Mouse (Mus musculus): Measurements from ENCODE around the gene Gm19668. TPM values are rescaled to one million over a fixed set of nuclear protein-coding genes. Genes with fewer than 3 reads are reported as not detected.

Gm19668 gene
- not detected for polyA plus RNA-seq (2017; shearing (Covaris generic))

GRCm38 (mm10) chr10:77798921-77799508 lies at the start of gene Gm19668:
Gene Gm19668, minus strand, starts transcription at chr10:77799133.

GRCm38 (mm10) chr10:77846503-77846902 lies 47.6 kb upstream of the Gm19668 start, which contains the start of gene Gm36176:
Gene Gm36176, plus strand, starts transcription at chr10:77846803.

DNA sequence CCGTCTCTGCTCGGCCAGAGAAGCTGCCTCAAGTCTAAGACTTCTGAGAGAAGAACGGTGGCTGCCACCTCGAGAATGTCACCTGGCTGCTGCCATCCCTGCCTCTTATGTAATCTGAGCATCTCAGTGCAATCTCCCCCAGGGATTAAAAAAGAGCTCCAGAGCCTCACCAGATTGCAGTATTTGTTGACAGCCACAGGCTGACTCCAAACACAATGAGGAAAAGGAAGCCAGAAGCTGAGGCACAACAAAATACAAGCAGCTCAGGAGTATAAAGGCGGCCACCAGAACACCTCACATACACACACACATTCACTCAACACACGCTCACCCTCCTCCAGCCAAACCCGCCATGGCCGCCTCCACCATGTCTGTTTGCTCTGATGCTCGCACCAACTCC lies 36.7 kb upstream of the Gm19668 start, which contains the start of gene Krtap10-10:
TSS of gene Krtap10-10 (plus strand) at position 301 of the 400 bp plus-strand sequence.

DNA sequence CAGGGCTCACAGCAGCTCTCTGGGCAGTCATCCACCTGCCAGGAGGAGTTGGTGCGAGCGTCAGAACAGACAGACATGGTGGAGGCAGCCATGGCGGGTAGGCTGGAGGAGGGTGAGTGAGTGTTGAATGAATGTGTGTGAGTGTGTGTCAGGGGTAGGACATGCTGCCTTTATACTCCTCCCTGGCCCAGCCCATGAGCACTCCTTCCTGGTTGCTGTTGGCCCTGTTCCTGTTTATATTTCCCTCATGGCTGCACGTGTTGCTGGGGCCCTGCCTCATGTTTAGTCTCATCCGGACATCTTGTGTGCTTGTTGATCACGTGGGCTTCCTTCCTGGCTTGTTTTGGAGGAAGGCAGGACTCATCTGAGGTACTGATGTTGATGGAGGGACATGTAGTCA lies 28.0 kb upstream of the Gm19668 start, which contains the start of gene Krtap10-4:
TSS of gene Krtap10-4 (minus strand) at position 145 of the 400 bp plus-strand sequence.

DNA sequence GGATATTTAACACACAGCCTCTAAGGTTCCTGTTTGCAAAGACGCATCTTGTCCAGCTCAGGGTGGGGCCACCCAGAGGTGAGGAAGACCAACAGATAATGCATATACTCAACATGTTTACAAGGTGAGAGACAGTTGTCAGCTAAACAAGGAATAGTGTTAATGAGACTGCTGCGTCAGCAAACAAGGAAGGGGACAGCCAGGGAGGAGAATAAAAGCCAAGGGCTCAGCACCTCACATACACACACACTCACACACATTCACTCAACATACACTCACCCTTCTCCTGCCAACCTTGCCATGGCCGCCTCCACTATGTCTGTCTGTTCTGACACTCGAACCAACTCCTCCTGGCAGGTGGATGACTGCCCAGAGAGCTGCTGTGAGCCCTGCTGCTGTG lies 15.4 kb upstream of the Gm19668 start, which contains the start of gene Gm2696:
TSS of gene Gm2696 (plus strand) at position 301 of the 400 bp plus-strand sequence.

GRCm38 (mm10) chr10:77811743-77812142 lies 12.8 kb upstream of the Gm19668 start, which contains the start of gene Gm9507:
Gene Gm9507, minus strand, starts transcription at chr10:77811843.

DNA sequence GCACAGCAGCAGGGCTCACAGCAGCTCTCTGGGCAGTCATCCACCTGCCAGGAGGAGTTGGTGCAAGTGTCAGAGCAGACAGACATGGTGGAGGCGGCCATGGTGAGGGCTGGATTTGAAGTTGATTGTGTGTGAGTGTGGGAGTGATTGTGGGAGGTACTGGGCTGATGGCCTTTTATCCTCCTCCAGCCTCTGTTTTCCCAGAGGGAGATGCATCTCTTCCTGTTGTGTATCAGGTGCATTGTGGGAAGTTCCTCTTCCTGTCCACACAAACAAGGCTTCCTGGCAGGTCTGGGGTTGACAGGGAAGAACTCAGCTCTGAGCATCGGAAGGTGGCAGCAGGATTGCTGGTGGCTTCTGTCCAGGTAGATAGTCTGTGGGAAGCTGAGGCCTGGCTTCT lies 4.0 kb downstream of the Gm19668 start, which contains the start of gene Gm9639:
TSS of gene Gm9639 (minus strand) at position 101 of the 400 bp plus-strand sequence.

DNA sequence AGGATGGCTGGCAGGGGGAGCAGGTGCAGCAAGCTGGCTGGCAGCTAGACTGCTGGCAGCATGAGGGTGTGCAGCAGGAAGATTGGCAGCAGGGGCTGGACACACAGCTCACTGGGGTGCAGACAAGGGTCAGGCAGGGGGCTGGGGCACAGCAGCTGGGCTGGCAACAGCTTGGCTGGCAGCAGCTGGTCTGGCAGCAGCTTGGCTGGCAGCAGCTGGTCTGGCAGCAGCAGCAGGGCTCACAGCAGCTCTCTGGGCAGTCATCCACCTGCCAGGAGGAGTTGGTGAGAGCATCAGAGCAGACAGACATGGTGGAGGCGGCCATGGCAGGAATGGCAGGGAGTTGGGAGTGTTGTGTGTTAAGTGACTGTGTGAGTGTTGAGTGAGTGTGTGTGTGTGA lies 11.1 kb downstream of the Gm19668 start, which contains the start of gene Gm7137:
TSS of gene Gm7137 (minus strand) at position 325 of the 400 bp plus-strand sequence.

DNA sequence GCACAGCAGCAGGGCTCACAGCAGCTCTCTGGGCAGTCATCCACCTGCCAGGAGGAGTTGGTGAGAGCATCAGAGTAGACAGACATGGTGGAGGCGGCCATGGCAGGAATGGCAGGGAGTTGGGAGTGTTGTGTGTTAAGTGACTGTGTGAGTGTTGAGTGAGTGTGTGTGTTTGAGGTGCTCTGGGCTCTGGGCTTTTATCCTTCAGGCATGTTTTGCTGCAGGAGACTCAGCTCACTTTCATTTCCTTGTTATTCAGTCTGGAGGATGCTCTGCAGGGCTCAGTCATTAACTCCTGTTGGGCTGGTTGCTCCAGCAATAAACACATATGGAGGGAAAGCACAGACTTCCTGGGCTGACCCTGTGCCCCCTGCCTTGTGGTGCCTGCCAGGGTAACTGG lies 16.5 kb downstream of the Gm19668 start, which contains the start of gene Gm3250:
TSS of gene Gm3250 (minus strand) at position 101 of the 400 bp plus-strand sequence.

GRCm38 (mm10) chr10:77776844-77777243 lies 22.1 kb downstream of the Gm19668 start, which contains the start of gene Gm7138:
Gene Gm7138, minus strand, starts transcription at chr10:77776944.

DNA sequence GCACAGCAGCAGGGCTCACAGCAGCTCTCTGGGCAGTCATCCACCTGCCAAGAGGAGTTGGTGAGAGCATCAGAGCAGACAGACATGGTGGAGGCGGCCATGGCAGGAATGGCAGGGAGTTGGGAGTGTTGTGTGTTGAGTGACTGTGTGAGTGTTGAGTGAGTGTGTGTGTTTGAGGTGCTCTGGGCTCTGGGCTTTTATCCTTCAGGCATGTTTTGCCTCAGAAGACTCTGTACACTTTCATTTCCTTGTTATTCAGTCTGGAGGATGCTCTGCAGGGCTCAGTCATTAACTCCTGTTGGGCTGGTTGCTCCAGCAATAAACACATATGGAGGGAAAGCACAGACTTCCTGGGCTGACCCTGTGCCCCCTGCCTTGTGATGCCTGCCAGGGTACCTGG lies 27.7 kb downstream of the Gm19668 start, which contains the start of gene Gm3238:
TSS of gene Gm3238 (minus strand) at position 101 of the 400 bp plus-strand sequence.

DNA sequence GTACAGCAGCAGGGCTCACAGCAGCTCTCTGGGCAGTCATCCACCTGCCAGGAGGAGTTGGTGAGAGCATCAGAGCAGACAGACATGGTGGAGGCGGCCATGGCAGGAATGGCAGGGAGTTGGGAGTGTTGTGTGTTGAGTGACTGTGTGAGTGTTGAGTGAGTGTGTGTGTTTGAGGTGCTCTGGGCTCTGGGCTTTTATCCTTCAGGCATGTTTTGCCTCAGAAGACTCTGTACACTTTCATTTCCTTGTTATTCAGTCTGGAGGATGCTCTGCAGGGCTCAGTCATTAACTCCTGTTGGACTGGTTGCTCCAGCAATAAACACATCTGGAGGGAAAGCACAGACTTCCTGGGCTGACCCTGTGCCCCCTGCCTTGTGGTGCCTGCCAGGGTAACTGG lies 39.4 kb downstream of the Gm19668 start, which contains the start of gene Gm3233:
TSS of gene Gm3233 (minus strand) at position 101 of the 400 bp plus-strand sequence.

DNA sequence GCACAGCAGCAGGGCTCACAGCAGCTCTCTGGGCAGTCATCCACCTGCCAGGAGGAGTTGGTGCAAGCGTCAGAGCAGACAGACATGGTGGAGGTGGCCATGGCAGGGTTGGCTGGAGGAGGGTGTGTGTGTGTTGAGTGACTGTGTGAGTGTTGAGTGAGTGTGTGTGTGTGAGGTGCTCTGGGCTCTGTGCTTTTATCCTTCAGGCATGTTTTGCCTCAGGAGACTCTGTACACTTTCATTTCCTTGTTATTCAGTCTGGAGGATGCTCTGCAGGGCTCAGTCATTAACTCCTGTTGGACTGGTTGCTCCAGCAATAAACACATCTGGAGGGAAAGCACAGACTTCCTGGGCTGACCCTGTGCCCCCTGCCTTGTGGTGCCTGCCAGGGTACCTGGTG lies 47.7 kb downstream of the Gm19668 start, which contains the start of gene Gm9736:
TSS of gene Gm9736 (minus strand) at position 101 of the 400 bp plus-strand sequence.

Other genes with a start within 250 kb of the Gm19668 start
- gene Pttg1ip, start 217.4 kb downstream of the Gm19668 start, polyA plus RNA-seq (2017; shearing (Covaris generic)), result 101 TPM
- gene Sumo3, start 193.0 kb downstream of the Gm19668 start, polyA plus RNA-seq (2017; shearing (Covaris generic)), result 109 TPM
- not detected for gene Gm49325, start 192.9 kb downstream of the Gm19668 start, polyA plus RNA-seq (2017; shearing (Covaris generic))
- 48.5 TPM for gene Ube2g2, start 176.9 kb downstream of the Gm19668 start, polyA plus RNA-seq (2017; shearing (Covaris generic))
- gene Tspear, start 112.6 kb downstream of the Gm19668 start, polyA plus RNA-seq (2017; shearing (Covaris generic)), result 0.26 TPM
- gene Gm19402, start 108.4 kb downstream of the Gm19668 start, polyA plus RNA-seq (2017; shearing (Covaris generic)), result not detected
- not detected for gene Gm9508, start 101.9 kb downstream of the Gm19668 start, polyA plus RNA-seq (2017; shearing (Covaris generic))
- gene Gm10272, start 92.5 kb downstream of the Gm19668 start, polyA plus RNA-seq (2017; shearing (Covaris generic)), result not detected
- gene Gm10024, start 87.7 kb downstream of the Gm19668 start, polyA plus RNA-seq (2017; shearing (Covaris generic)), result not detected
- not detected for gene Gm10142, start 83.3 kb downstream of the Gm19668 start, polyA plus RNA-seq (2017; shearing (Covaris generic))
- gene Krtap12-1, start 78.5 kb downstream of the Gm19668 start, polyA plus RNA-seq (2017; shearing (Covaris generic)), result not detected
- not detected for gene Gm10100, start 72.6 kb downstream of the Gm19668 start, polyA plus RNA-seq (2017; shearing (Covaris generic))
- gene Gm18596, start 56.5 kb downstream of the Gm19668 start, polyA plus RNA-seq (2017; shearing (Covaris generic)), result not detected
- not detected for gene Gm9736, start 47.8 kb downstream of the Gm19668 start, polyA plus RNA-seq (2017; shearing (Covaris generic))
- gene Gm3233, start 39.5 kb downstream of the Gm19668 start, polyA plus RNA-seq (2017; shearing (Covaris generic)), result not detected
- not detected for gene Gm3238, start 27.8 kb downstream of the Gm19668 start, polyA plus RNA-seq (2017; shearing (Covaris generic))
- gene Gm7138, start 22.2 kb downstream of the Gm19668 start, polyA plus RNA-seq (2017; shearing (Covaris generic)), result not detected
- not detected for gene Gm3250, start 16.6 kb downstream of the Gm19668 start, polyA plus RNA-seq (2017; shearing (Covaris generic))
- not detected for gene Gm7137, start 10.9 kb downstream of the Gm19668 start, polyA plus RNA-seq (2017; shearing (Covaris generic))
- gene Gm9639, start 4.1 kb downstream of the Gm19668 start, polyA plus RNA-seq (2017; shearing (Covaris generic)), result not detected
- gene Gm9507, start 12.7 kb upstream of the Gm19668 start, polyA plus RNA-seq (2017; shearing (Covaris generic)), result not detected
- gene Gm2696, start 15.5 kb upstream of the Gm19668 start, polyA plus RNA-seq (2017; shearing (Covaris generic)), result not detected
- gene Krtap10-4, start 28.0 kb upstream of the Gm19668 start, polyA plus RNA-seq (2017; shearing (Covaris generic)), result not detected
- not detected for gene Krtap10-10, start 36.8 kb upstream of the Gm19668 start, polyA plus RNA-seq (2017; shearing (Covaris generic))
- not detected for gene Gm36176, start 47.7 kb upstream of the Gm19668 start, polyA plus RNA-seq (2017; shearing (Covaris generic))
- gene Gm10318, start 53.7 kb upstream of the Gm19668 start, polyA plus RNA-seq (2017; shearing (Covaris generic)), result not detected
- not detected for gene Gm3285, start 62.8 kb upstream of the Gm19668 start, polyA plus RNA-seq (2017; shearing (Covaris generic))
- 0.11 TPM for gene Lrrc3, start 103.4 kb upstream of the Gm19668 start, polyA plus RNA-seq (2017; shearing (Covaris generic))
- 0.49 TPM for gene Trpm2, start 171.4 kb upstream of the Gm19668 start, polyA plus RNA-seq (2017; shearing (Covaris generic))
- gene 1810043G02Rik, start 179.4 kb upstream of the Gm19668 start, polyA plus RNA-seq (2017; shearing (Covaris generic)), result 8.2 TPM
- gene Pfkl, start 210.9 kb upstream of the Gm19668 start, polyA plus RNA-seq (2017; shearing (Covaris generic)), result 69.3 TPM
- not detected for gene Dnmt3l, start 242.8 kb upstream of the Gm19668 start, polyA plus RNA-seq (2017; shearing (Covaris generic))
- gene Aire, start 244.5 kb upstream of the Gm19668 start, polyA plus RNA-seq (2017; shearing (Covaris generic)), result 0.34 TPM

All from CD4-positive, CD25-positive, alpha-beta regulatory T cell (primary cell).